Mouse (Mus musculus) neural tube, embryonic 12.5 days (tissue): ENCODE data around the gene Impad1. TPM values are rescaled to one million over a fixed set of nuclear protein-coding genes. Genes with fewer than 3 reads are reported as not detected.

ENCODE experiments used
- ATAC-seq: fragments of 200-750 bp; cut with Nextera tagmentation; 2 replicates; pipeline ENCODE4 v1.8.0; 2017; ENCODE audit warnings: low read depth, mild to moderate bottlenecking, moderate TSS enrichment, moderate library complexity; ENCODE audit not compliant: low FRiP score
- H3K27ac ChIP-seq: fragments of 300-500 bp; sonication (generic); 2 replicates; pipeline ENCODE4 v1.5.1; 2016
- H3K27me3 ChIP-seq: fragments of 300-500 bp; sonication (generic); replicated peaks from 2 replicates; pipeline ENCODE4 v1.6.1; 2016; ENCODE audit warnings: mild to moderate bottlenecking
- H3K36me3 ChIP-seq: fragments of 300-500 bp; sonication (generic); 2 replicates; pipeline ENCODE4 v1.6.1; 2016; ENCODE audit warnings: mild to moderate bottlenecking
- H3K4me1 ChIP-seq: fragments of 300-500 bp; sonication (generic); 2 replicates; pipeline ENCODE4 v1.6.1; 2016
- H3K4me2 ChIP-seq: fragments of 300-500 bp; sonication (generic); replicated peaks from 2 replicates; pipeline ENCODE4 v1.6.1; 2016; ENCODE audit warnings: mild to moderate bottlenecking
- H3K4me3 ChIP-seq: fragments of 300-500 bp; sonication (generic); 2 replicates; pipeline ENCODE4 v1.5.1; 2016
- H3K9ac ChIP-seq: fragments of 300-500 bp; sonication (generic); 2 replicates; pipeline ENCODE4 v1.6.1; 2016; ENCODE audit warnings: mild to moderate bottlenecking
- H3K9me3 ChIP-seq: fragments of 300-500 bp; sonication (generic); 2 replicates; pipeline ENCODE4 v1.6.1; 2016; ENCODE audit warnings: mild to moderate bottlenecking
- WGBS: fragments of 180-500 bp; shearing (Covaris S2); methylation state at CpG from one replicate; pipeline ENCODE4 v1.1.7; 2016; 5-methylcytosine and 5-hydroxymethylcytosine counted together
- polyA plus RNA-seq: library from polyadenylated mRNA; unstranded; fragments of >200 nt; fragmentation: Nextera tagmentation; extraction: Ambion mirVana; gene quantifications from 2 replicates; pipeline ENCODE4 v1.2.1, GENCODE M21; 2016

Impad1 gene
- polyA plus RNA-seq, 1 experiment from 2014 or later = 40.3 TPM

DNA sequence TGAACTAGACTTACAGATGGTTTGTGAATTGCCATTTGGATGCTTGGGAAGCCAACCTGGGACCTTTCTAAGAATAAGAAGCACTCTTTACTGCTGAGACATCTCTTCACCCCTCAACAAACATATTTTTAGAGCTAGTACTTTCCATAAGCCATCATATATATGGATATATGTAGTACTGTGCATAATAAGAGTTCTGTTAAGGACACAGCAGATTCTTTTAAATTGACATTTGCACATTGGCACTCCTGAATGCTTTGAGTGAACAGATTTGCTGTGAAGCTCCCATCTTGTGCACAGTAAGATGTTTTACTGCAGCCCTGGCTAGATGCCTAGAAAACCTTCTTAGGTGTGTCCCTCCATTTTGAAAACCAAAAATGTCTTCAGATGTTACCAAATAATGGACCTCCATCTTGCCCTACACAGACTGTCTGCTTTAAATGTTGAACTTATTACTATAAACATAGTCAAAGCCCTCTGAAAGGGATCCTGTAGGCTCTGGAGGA, 13.8 kb downstream of the Impad1 start:
- no peaks in the 10 kb centered on the region for H3K4me1 ChIP-seq
- peaks cover 18% of the 10 kb centered on the region; the same call in 1 of the 2 replicates for H3K9me3 ChIP-seq
- H3K36me3 ChIP-seq = peaks cover 23% of the 10 kb centered on the region
- ATAC-seq = no peak
- H3K27ac ChIP-seq = no peak overlapping the region
- H3K27me3 ChIP-seq = no peaks in the 10 kb centered on the region
- H3K4me3 ChIP-seq = no peak overlapping the region
- H3K4me2 ChIP-seq = no peak overlapping the region
- no peak overlapping the region for H3K9ac ChIP-seq

- ATAC-seq = no peak
- Histone ChIP-seq H3K27me3 (no peaks in the 10 kb centered on the region), H3K27ac (no peak overlapping the region), H3K4me1 (no peaks in the 10 kb centered on the region), H3K9me3 (no peaks in the 10 kb centered on the region), H3K36me3 (peaks cover 19% of the 10 kb centered on the region), H3K9ac (no peak overlapping the region), H3K4me3 (no peak overlapping the region), H3K4me2 (no peak overlapping the region)
- WGBS = 76% methylated on average over 2 of the region's 2 CpGs
Measured at GRCm38 (mm10) chr4:4771523-4772114, 21.5 kb downstream of the Impad1 start.

GRCm38 (mm10) chr4:4765806-4766205, 27.3 kb downstream of the Impad1 start:
- Histone ChIP-seq H3K4me3 (no peak overlapping the region), H3K4me2 (no peak overlapping the region), H3K9me3 (no peaks in the 10 kb centered on the region), H3K9ac (no peak overlapping the region), H3K36me3 (peaks cover 8% of the 10 kb centered on the region), H3K27me3 (no peaks in the 10 kb centered on the region), H3K27ac (no peak overlapping the region), H3K4me1 (no peaks in the 10 kb centered on the region)
- WGBS = 89% methylated on average over 5 of the region's 5 CpGs
- no peak for ATAC-seq

GRCm38 (mm10) chr4:4758376-4758775, 34.8 kb downstream of the Impad1 start:
- no peak overlapping the region for H3K4me2 ChIP-seq
- WGBS = 94% methylated on average over 4 of the region's 4 CpGs
- H3K4me3 ChIP-seq = no peak overlapping the region
- H3K4me1 ChIP-seq = no peaks in the 10 kb centered on the region
- H3K27ac ChIP-seq = no peak overlapping the region
- H3K27me3 ChIP-seq = no peaks in the 10 kb centered on the region
- H3K36me3 ChIP-seq = no peaks in the 10 kb centered on the region
- no peaks in the 10 kb centered on the region for H3K9me3 ChIP-seq
- H3K9ac ChIP-seq = no peak overlapping the region
- no peak for ATAC-seq

GRCm38 (mm10) chr4:4729427-4729826, 63.7 kb downstream of the Impad1 start:
- 59% methylated on average over 3 of the region's 3 CpGs for WGBS
- H3K9ac ChIP-seq = no peak overlapping the region
- H3K9me3 ChIP-seq = no peaks in the 10 kb centered on the region
- no peaks in the 10 kb centered on the region for H3K36me3 ChIP-seq
- H3K4me2 ChIP-seq = no peak overlapping the region
- no peaks in the 10 kb centered on the region for H3K4me1 ChIP-seq
- no peak overlapping the region for H3K4me3 ChIP-seq
- no peak for ATAC-seq
- no peak overlapping the region for H3K27ac ChIP-seq
- no peaks in the 10 kb centered on the region for H3K27me3 ChIP-seq

GRCm38 (mm10) chr4:4726241-4726776, 66.8 kb downstream of the Impad1 start:
- no peak overlapping the region for H3K9ac ChIP-seq
- no peak for ATAC-seq
- H3K27ac ChIP-seq = no peak overlapping the region
- H3K4me2 ChIP-seq = no peak overlapping the region
- 87% methylated on average over 3 of the region's 3 CpGs for WGBS
- no peaks in the 10 kb centered on the region for H3K9me3 ChIP-seq
- H3K4me3 ChIP-seq = no peak overlapping the region
- no peaks in the 10 kb centered on the region for H3K4me1 ChIP-seq
- H3K36me3 ChIP-seq = no peaks in the 10 kb centered on the region
- H3K27me3 ChIP-seq = no peaks in the 10 kb centered on the region

DNA sequence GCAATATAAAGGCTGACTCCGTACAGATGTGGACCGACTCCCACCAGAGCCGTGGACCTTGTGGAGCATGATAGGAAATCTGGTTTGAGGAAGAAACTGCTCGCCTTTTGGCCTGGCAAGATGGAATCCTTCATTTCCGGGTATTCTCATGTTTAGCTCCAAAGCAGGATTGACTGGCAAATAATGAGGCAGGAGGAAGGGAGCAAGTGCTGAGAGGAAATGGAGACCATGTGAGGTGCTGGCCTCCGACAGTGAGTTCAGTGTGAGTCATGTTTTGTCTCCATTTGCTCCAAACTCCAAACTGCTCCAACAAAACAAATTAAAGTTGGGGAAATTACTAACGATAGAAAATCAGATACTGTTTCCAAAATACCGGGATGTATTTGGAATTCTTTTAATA, 69.3 kb downstream of the Impad1 start:
- H3K4me2 ChIP-seq = no peak overlapping the region
- H3K27ac ChIP-seq = no peak overlapping the region
- no peaks in the 10 kb centered on the region for H3K27me3 ChIP-seq
- no peaks in the 10 kb centered on the region for H3K4me1 ChIP-seq
- no peak overlapping the region for H3K4me3 ChIP-seq
- ATAC-seq = no peak
- H3K9ac ChIP-seq = no peak overlapping the region
- no peaks in the 10 kb centered on the region for H3K36me3 ChIP-seq
- H3K9me3 ChIP-seq = no peaks in the 10 kb centered on the region
- WGBS = 81% methylated on average over 8 of the region's 8 CpGs

GRCm38 (mm10) chr4:4722081-4722480, 71.1 kb downstream of the Impad1 start:
- no peak overlapping the region for H3K27ac ChIP-seq

DNA sequence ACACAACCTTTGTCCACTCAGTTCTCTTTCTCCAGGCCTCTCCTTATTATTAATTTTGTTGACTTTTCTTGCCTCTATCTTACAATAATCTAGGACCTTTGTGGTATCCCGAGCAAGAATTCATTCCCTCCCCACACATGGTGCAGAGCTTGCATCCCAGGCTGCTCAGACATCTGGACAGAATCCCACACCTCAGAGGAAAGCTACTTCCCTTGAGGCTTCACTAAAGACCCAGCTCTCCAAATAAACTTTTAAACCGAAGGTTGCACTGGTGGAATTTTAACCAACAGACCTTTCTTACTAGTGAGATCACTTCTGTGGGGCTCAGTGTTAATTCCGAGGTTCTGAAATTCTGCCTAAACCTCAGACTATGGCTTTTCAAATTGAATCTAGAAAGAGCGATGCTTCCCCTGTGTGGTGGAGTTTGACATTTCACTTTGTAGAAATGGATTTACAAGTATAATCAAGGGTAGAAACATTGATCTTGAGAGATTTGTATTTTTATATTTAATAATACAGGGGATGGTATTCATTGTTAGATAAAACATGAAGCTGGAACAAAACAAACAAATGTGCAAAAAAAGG, 75.3 kb downstream of the Impad1 start:
- Histone ChIP-seq H3K27ac (no peak overlapping the region), H3K4me2 (no peak overlapping the region), H3K27me3 (no peaks in the 10 kb centered on the region), H3K9me3 (no peaks in the 10 kb centered on the region), H3K36me3 (no peaks in the 10 kb centered on the region), H3K4me3 (no peak overlapping the region), H3K4me1 (no peaks in the 10 kb centered on the region), H3K9ac (no peak overlapping the region)
- ATAC-seq = no peak
- WGBS = 79% methylated on average over 4 of the region's 4 CpGs

More at GRCm38 (mm10) chr4:4722081-4722480, 71.1 kb downstream of the Impad1 start:
- H3K4me1 ChIP-seq = no peaks in the 10 kb centered on the region
- WGBS = 36% methylated on average over 1 of the region's 1 CpGs
- H3K9ac ChIP-seq = no peak overlapping the region
- no peaks in the 10 kb centered on the region for H3K27me3 ChIP-seq
- no peak overlapping the region for H3K4me3 ChIP-seq
- no peak overlapping the region for H3K4me2 ChIP-seq
- no peaks in the 10 kb centered on the region for H3K36me3 ChIP-seq
- H3K9me3 ChIP-seq = no peaks in the 10 kb centered on the region
- no peak for ATAC-seq
